Mouse (Mus musculus): Measurements from ENCODE around the gene Ergic1.

- TF ChIP-seq GATA1 (IDR thresholded peaks at IDR 0.05; ENCODE audit: borderline replicate concordance, low read length) (no peak), FLI1 (IDR thresholded peaks at IDR 0.05; ENCODE audit: low read length) (no peak)
Observed at GRCm38 (mm10) chr17:26530590-26531081, 30.7 kb upstream of the Ergic1 start.
